Mouse (Mus musculus) thymus, adult 2 months (tissue): Measurements from ENCODE around the gene Trib2. TPM values are rescaled to one million over a fixed set of nuclear protein-coding genes. Genes with fewer than 3 reads are reported as not detected.

Experiments used
- DNase-seq: peaks from one replicate; pipeline ENCODE4 v3.0.0; 2021
- H3K27ac ChIP-seq: fragments of 200-500 bp; 2 replicates; pipeline ENCODE4 v1.5.1; 2012; ENCODE audit warnings: low read length, control low read depth; ENCODE audit not compliant: control insufficient read depth, insufficient read depth
- H3K27me3 ChIP-seq: fragments of 200-500 bp; 2 replicates; pipeline ENCODE4 v1.6.1; 2012; ENCODE audit warnings: mild to moderate bottlenecking, low read length, moderate library complexity, mixed read lengths; ENCODE audit not compliant: control insufficient read depth, insufficient read depth
- H3K36me3 ChIP-seq: fragments of 200-500 bp; 2 replicates; pipeline ENCODE4 v1.6.1; 2012; ENCODE audit warnings: mild to moderate bottlenecking, low read length, moderate library complexity; ENCODE audit not compliant: control insufficient read depth, insufficient read depth
- H3K4me1 ChIP-seq: fragments of 200-500 bp; replicated peaks from 2 replicates; pipeline ENCODE4 v1.6.1; 2012; ENCODE audit warnings: low read length; ENCODE audit not compliant: control insufficient read depth, insufficient read depth
- H3K4me3 ChIP-seq: fragments of 200-500 bp; 2 replicates; pipeline ENCODE4 v1.5.1; 2012; ENCODE audit warnings: mild to moderate bottlenecking, low read length, control low read depth, moderate library complexity; ENCODE audit not compliant: control insufficient read depth, insufficient read depth
- CTCF ChIP-seq: fragments of 200-500 bp; IDR thresholded peaks from 2 replicates; pipeline ENCODE4 v1.5.1; 2012; ENCODE audit warnings: mild to moderate bottlenecking, control low read depth, low read length, moderate library complexity, borderline replicate concordance; ENCODE audit not compliant: control insufficient read depth, poor library complexity, insufficient read depth; ENCODE audit errors: extremely low read depth
- POLR2A ChIP-seq: fragments of 200-500 bp; IDR thresholded peaks from 2 replicates; pipeline ENCODE4 v1.6.1; 2012; ENCODE audit warnings: mild to moderate bottlenecking, low read length, control low read depth, moderate library complexity; ENCODE audit not compliant: control insufficient read depth, poor library complexity, insufficient read depth; ENCODE audit errors: extremely low read depth
- WGBS: fragments of 180-500 bp; shearing (Covaris S2); methylation state at CpG from one replicate; pipeline ENCODE4 v1.1.7; 2018; 5-methylcytosine and 5-hydroxymethylcytosine counted together
- polyA plus RNA-seq: library from polyadenylated mRNA; depleted of rRNA; stranded (reverse); fragments of >200 nt; gene quantifications from 2 replicates; pipeline ENCODE4 v1.2.3, GENCODE M21; 2012; rRNA removed

Gene Trib2
- polyA plus RNA-seq, result 46.3 and 49.5 TPM in 2 replicates

GRCm38 (mm10) chr12:15816740-15817178 lies at the start of gene Trib2:
Gene Trib2 (minus strand): TSS chr12:15816922.
- Histone ChIP-seq H3K27me3 (no peaks in the 10 kb centered on the region), H3K27ac (peak within 1 kb of the TSS; percentile 74), H3K36me3 (no peaks in the 10 kb centered on the region), H3K4me3 (peak within 1 kb of the TSS; percentile 87), H3K4me1 (peaks cover 10% of the 10 kb centered on the region)
- under 1% methylated on average over 50 of the region's 50 CpGs for WGBS
- DNase-seq, result peak; percentile 93
- TF ChIP-seq CTCF (peak; percentile 95), POLR2A (peak; percentile 82)

GRCm38 (mm10) chr12:15858005-15858404 lies 41.3 kb upstream of the Trib2 start:
- DNase-seq, result no peak
- WGBS, result 94% methylated on average over 4 of the region's 4 CpGs
- no peaks in the 10 kb centered on the region for H3K4me1 ChIP-seq
- H3K36me3 ChIP-seq, result no peaks in the 10 kb centered on the region
- H3K27me3 ChIP-seq, result no peaks in the 10 kb centered on the region
- no peak overlapping the region for H3K27ac ChIP-seq
- no peak overlapping the region for H3K4me3 ChIP-seq
- no peak for TF ChIP-seq POLR2A

DNA sequence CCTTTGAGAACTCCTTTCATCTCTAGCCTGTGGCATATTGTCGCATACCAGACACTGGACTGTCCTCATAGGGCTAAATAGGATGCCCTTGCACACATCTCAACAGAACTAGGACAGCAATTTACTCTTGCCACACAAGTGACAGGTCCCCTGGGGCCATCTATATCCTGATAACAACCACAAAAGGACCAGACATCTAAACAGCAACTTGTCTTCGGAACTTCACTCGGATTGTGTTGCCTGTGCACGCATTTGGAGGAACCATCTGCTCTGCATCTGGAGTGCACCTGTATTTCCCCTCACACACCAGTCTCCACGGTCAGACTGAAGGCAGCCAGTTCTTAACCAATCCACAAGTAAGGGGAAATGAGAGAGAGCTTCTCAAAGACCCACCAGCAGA lies 39.2 kb upstream of the Trib2 start:
- WGBS, result 89% methylated on average over 5 of the region's 5 CpGs
- no peak for DNase-seq
- H3K4me1 ChIP-seq, result no peaks in the 10 kb centered on the region
- H3K27me3 ChIP-seq, result no peaks in the 10 kb centered on the region
- TF ChIP-seq CTCF, result no peak
- no peak for TF ChIP-seq POLR2A
- no peak overlapping the region for H3K27ac ChIP-seq
- no peak overlapping the region for H3K4me3 ChIP-seq
- no peaks in the 10 kb centered on the region for H3K36me3 ChIP-seq

DNA sequence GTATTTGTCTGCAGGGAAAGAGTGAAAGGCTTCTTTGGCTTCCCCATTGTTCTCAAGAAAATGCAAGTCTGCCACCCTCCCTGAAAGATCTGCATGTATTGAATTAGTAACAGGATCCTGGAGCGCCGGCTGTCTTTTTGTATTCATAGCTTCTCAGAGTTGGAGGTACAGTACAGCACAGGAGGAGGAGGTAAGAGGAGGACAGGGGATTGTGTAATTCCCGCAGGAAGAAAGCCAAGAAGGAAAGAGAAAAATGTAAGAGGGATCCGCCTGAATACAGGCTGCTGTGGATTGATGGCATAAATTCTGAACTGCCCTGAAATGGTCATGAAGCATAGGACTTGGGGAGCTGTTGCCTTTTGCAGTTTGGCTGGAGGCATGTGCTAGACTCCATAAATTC lies 36.1 kb upstream of the Trib2 start:
- no peak overlapping the region for H3K4me3 ChIP-seq
- no peaks in the 10 kb centered on the region; the same call in 1 of the 2 replicates for H3K4me1 ChIP-seq
- no peaks in the 10 kb centered on the region for H3K36me3 ChIP-seq
- no peak overlapping the region for H3K27ac ChIP-seq
- TF ChIP-seq POLR2A (no peak), CTCF (no peak)
- H3K27me3 ChIP-seq, result no peaks in the 10 kb centered on the region
- WGBS, result 82% methylated on average over 4 of the region's 4 CpGs
- no peak for DNase-seq

DNA sequence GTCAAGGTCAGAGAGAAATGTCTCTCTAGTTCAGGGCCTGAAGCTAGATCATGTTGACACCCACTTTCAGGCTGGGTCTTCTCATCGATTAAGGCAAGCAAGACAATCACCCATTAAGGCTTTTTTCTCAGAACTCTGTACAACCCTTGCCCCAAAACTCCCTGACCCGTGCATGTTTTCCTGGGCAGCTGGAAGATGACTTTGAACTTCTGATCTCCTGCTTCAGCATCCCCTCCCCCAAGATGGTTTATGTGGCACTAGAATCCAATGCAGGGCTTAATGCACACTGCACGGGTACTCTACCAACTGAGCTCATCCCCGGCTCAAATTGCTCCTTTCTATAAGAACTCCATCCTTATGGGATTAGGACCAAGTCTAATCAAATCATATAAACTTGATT lies 35.3 kb upstream of the Trib2 start:
- WGBS, result 91% methylated on average over 4 of the region's 4 CpGs
- no peaks in the 10 kb centered on the region for H3K36me3 ChIP-seq
- no peaks in the 10 kb centered on the region for H3K27me3 ChIP-seq
- no peak for DNase-seq
- H3K4me1 ChIP-seq, result no peaks in the 10 kb centered on the region; the same call in 1 of the 2 replicates
- no peak overlapping the region for H3K4me3 ChIP-seq
- no peak overlapping the region for H3K27ac ChIP-seq
- no peak for TF ChIP-seq POLR2A
- no peak for TF ChIP-seq CTCF

DNA sequence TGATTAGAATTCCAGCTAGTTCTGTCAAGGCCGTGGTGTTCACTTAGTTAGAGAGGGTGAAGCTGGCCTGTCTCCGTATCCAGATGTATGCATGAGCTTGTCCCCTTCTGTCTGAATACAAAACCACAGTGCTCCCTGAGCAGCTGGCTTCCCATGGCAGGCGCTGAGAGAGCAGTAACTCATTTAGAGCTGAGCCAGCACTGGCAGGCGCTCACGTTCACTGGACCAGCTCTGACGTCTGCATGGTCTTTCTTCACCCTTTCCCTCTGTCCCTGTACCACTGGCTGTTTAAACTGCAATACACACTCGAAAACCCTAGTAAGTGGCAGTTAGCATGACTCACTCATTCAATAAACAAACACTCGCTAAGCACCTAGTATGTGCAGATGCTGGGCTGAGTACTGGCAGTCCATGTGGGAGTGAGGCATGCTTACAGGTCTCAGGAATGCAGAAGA lies 33.7 kb upstream of the Trib2 start:
- Histone ChIP-seq H3K4me3 (no peak overlapping the region), H3K36me3 (no peaks in the 10 kb centered on the region), H3K27ac (no peak overlapping the region), H3K4me1 (no peaks in the 10 kb centered on the region; the same call in 1 of the 2 replicates), H3K27me3 (no peaks in the 10 kb centered on the region)
- 89% methylated on average over 8 of the region's 8 CpGs for WGBS
- DNase-seq, result no peak
- TF ChIP-seq POLR2A, result no peak
- no peak for TF ChIP-seq CTCF

DNA sequence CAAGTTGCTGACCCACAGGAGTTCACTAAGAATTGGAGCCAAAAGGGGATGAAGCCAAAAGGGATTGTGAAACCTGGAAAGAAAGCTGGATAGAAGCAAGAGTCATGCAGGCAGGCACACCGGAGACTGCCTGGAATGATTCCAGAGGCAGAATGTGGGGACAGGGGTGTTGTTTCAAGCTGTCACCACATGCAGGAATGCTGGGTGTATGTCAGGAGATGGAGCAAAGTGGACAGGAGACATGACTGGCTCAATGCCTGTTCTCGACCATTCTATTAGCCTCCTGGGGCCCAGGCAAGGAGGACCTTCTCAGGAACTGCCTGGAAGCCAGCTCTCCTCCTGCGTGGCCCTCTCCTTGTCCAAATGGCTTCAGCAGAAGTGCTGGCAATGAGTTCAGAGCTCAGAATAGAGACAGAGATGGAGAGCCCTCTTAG lies 33.2 kb upstream of the Trib2 start:
- no peak overlapping the region for H3K4me3 ChIP-seq
- H3K27me3 ChIP-seq, result no peaks in the 10 kb centered on the region
- TF ChIP-seq CTCF (no peak), POLR2A (no peak)
- WGBS, result 90% methylated on average over 3 of the region's 3 CpGs
- H3K36me3 ChIP-seq, result no peaks in the 10 kb centered on the region
- DNase-seq, result no peak
- no peak overlapping the region for H3K27ac ChIP-seq
- H3K4me1 ChIP-seq, result no peaks in the 10 kb centered on the region; the same call in 1 of the 2 replicates
